Mouse (Mus musculus) right cerebral cortex, postnatal 10 days (tissue): Measurements from ENCODE around the gene Arhgef18.

Experiments
- DNase-seq, 2 experiments: peaks; one replicate each; pipeline ENCODE4 v3.0.0; 2021; ENCODE audit warnings: low spot score in 2 of 2

Arhgef18 gene

GRCm38 (mm10) chr8:3395246-3395645, 2.4 kb downstream of the Arhgef18 start:
- no peak for DNase-seq

GRCm38 (mm10) chr8:3397597-3397996, 4.8 kb downstream of the Arhgef18 start:
- no peak for DNase-seq

DNA sequence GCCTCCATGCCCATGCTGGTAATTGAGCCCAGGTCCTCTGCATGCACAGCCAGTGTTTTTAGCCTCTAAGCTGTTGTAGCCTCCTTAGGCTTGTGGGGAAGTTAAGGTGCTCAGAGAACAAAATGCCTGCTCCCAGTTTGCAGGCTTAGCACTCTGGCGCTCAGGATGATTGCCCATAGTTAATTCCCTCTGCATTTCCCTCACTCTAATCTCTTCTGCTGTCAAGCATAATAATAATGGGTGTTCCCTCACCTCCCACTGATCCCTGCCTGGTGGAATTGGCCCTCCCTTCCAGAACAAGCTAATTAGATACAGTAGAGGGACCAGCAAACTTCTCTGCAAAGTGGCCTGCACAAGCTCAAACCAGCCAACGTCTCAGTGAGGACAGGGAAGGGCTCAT, 7.7 kb downstream of the Arhgef18 start:
- DNase-seq = no peak

DNA sequence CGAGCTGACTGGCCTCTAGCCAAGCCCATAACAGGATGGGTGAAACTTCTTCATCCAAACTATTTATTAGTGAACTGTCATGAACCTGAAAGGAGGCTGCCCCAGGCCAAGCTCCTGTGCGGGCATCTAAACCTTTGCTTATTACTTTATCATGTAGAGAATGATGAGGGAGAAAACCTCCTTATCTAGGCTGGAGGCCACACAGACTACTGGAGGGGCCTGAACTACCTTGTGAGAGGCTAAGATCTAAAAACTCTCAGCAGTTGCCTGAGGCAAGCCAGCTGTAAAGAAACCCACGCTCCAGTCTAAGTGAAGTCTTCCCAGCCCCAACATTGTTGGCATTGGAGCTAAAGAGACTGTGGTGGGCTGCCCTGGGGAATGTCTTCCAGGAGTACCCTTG, 14.6 kb downstream of the Arhgef18 start:
- DNase-seq = no peak

- no peak for DNase-seq
Observed at GRCm38 (mm10) chr8:3411085-3411484, 18.3 kb downstream of the Arhgef18 start.

GRCm38 (mm10) chr8:3411901-3412301, 19.1 kb downstream of the Arhgef18 start:
- no peak for DNase-seq

- DNase-seq = no peak
Observed at GRCm38 (mm10) chr8:3412816-3413215, 20.0 kb downstream of the Arhgef18 start.

DNA sequence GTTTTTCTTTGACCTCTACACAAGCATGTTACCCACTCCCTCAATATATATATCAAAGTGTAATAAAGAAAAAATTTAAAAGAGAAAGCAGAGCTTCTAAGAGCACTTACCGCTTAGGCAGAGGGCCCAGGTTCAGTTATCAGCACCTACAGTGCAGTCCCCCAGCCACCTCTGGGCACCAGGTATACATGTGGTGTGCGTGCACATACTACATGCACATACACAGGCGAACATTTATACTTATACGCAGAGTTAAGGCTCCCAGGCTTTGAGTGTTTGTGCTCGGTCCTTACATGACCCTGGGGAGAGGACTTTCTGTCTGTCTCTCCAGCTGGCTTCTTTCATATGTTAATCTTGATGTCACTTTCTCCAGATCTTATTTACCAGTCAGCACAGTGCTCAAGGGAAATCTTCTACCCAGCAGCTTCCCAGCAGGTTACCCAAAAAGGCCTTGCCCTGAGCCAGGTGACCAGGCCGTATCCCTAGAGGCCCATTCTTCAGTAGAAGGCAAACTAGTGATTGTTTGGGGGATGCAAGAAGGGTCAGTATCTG, 21.9 kb downstream of the Arhgef18 start:
- no peak for DNase-seq

GRCm38 (mm10) chr8:3415259-3415658, 22.5 kb downstream of the Arhgef18 start:
- DNase-seq = no peak

DNA sequence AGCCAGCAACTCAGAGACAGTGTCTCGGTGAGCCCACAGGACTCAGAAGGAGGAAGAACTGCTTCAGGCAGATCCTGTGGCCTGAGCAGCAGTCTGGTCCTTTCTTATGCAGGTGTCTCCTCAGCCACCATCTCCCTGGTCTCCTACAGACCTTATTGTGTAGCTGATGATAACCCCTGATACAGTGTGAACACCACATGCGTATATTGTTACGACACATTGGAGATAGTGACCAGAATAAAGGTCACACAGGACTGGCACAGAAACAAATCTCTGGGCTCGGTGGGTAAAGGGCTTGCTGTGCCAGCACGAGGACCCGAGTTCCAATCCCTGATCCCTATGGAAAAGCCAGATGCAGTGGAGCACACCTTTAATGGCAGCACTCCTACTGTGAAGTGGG, 22.9 kb downstream of the Arhgef18 start:
- no peak for DNase-seq

GRCm38 (mm10) chr8:3416846-3417245, 24.0 kb downstream of the Arhgef18 start:
- no peak for DNase-seq

GRCm38 (mm10) chr8:3417455-3417854, 24.6 kb downstream of the Arhgef18 start:
- DNase-seq = no peak

DNA sequence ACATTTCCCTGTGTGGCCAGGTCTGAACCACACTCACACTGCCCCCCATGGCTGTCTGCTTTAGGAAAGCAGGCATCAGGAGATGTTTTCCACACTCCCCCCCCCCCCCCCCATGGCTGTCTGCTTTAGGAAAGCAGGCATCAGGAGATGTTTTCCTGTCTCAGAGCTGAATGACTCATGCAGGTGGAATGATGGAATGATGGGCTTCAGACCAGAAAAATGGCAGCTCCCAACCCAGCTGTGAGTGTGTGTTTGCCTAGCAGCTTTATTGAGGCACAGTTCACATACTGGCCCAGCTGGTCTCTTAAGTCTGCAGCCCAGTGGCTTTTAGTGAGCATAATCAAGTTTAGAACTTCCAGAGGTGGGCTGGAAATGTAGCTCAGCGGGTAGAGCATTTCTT, 25.3 kb downstream of the Arhgef18 start:
- DNase-seq = no peak

DNA sequence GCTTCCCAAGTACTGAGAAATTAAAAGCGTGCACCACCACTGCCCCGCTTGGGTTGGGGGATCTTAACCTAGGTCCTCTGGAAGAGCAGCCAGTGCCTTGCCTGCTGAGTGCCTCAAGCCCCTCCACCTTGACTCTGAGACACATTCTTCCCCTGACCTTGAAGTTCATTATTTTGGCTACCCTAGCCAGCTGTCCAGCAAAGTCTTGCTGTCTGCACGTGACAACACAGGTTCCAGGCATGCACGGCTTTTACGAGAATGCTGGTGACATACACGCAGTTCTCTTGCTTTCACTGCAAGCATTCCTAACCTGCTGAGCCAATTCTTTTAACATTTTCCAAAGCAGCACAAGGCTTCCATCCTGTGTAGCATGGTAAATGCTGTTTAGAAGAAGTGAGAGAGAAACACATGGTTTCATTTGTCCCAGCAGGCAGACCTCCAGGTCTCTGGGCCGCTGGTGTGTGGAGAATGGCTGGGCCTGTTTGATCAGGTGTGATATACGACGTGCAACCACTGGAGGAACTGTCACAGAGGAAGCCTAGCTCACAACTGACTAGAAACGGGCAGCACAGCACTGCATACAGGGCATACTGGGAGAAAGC, 27.4 kb downstream of the Arhgef18 start:
- no peak for DNase-seq

GRCm38 (mm10) chr8:3421507-3421906, 28.7 kb downstream of the Arhgef18 start:
- DNase-seq = no peak

DNA sequence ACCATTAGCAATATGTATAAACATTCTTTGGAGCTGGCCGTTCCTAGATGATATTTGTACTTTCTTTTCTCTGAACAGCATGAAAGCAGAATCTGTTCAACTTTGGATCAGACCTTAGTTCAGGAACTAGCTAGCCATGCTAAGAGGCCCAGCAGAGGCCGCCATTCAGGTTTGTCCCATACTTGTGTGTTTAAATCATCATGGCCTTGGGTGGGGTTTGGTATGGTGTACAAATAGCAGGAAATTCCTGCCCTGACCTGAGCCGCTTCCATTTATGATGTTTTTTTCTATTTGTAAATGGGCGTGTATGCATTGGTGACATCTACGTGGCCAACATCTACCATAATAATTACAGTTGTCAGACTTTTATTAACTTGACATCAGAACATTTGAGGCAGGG, 32.4 kb downstream of the Arhgef18 start:
- no peak for DNase-seq

DNA sequence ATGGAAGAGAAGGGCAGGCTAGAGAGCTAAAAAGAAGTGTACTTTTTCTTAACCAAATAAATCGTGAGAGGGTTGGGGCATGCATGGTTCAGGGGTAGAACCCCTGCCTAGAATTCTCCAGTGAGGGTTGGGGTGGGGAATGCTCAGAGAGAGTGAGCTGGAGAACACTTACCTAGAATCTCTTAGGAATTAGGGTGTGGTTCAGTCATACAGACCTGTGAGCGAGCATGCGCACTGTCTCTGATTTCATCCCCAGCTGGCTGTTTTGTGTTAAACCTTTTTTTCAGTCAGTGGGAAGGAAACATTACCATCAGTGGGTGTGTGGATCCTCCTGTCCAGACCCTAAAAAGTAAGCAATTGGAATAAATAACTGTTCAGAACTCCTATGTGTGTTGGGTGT, 33.4 kb downstream of the Arhgef18 start:
- no peak for DNase-seq

DNA sequence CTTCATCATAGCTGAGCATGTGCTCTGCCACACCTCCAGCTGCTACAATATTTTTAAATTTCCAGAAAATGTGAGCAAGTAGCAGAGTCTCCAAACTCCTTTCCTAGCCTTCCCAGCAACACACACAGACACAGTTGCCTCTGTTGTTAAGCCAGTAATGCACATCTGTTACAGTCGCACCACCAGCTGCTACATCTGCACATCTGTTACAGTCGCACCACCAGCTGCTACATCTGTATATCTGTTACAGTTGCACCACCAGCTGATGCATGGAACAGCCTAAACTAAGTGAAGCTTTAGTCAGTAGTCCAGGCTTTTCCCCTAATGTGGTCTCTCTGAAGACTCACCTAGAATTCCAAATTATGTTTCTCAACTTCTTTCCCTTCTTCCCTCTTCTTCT, 35.6 kb downstream of the Arhgef18 start:
- DNase-seq = no peak

GRCm38 (mm10) chr8:3429966-3430365, 37.2 kb downstream of the Arhgef18 start:
- DNase-seq = no peak

GRCm38 (mm10) chr8:3431113-3431512, 38.3 kb downstream of the Arhgef18 start:
- DNase-seq = no peak

- no peak for DNase-seq
Observed at GRCm38 (mm10) chr8:3436492-3436891, 43.7 kb downstream of the Arhgef18 start.

- no peak for DNase-seq
Observed at GRCm38 (mm10) chr8:3439510-3439909, 46.7 kb downstream of the Arhgef18 start.

DNA sequence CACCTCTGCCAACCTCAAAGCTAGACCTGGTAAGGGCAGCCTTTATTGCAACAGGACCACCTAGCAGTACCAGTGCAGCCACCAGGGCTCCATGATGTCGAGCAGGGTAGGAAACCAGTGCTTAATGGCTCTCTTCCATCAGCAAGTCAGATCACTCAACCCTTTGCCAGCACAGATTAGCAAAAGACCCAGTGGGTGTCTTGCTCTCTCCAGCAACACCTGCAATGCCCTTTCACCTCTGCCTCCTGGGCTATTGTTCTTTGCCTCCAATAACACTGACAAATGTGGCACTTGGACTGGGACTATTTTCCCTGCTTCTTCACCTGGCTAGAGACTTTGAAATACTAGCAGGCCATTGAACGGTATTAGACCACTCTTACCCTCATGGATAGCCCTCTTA, 56.4 kb downstream of the Arhgef18 start:
- DNase-seq = no peak

- peak in 1 of 2 experiments; percentile 59 for DNase-seq
Observed at GRCm38 (mm10) chr8:3450670-3451069, 57.9 kb downstream of the Arhgef18 start.
